Mouse (Mus musculus): ENCODE data around the gene Tiam1.

The Tiam1 gene

DNA sequence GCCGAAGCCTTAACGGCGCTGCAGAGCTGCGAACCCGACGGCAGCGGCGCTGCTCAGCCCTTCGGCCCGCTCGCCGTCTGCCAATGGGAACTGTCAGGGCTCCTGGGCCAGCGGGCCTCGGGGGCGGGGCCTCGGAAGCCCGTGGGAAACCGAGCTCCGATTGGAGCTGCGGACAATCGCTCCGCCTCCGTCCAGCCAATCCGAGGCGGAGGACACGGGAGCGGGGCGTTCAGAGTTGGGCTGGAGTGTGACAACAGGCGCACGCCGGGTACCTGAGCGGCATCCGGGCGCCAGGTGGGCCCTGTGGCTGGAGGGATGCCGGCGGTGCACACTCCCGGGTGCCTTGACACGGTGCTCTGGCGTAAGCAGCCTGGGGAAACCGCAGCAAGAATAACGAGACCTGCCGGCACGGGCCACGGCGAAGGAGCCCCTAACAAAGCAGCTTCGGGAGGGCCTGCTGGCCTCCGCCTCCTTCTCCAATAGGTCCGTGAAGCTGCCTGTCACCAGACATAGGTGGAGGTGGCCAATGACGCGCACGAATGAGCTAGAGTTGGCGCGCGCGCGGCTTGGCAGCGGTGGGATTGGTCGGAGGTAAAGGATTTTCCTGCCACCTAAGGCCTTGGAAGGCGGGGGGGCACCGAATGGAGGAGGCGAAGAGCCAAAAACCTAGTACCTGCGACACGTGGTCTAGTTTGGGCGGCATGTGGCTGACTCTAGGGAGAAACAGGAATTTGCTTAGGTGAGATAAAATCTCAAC is at the start of gene Tiam1:
Tiam1 (minus strand) TSS at position 10 of the 757 bp plus-strand sequence.
- DNase-seq, result peak; percentile 97 to 98

DNA sequence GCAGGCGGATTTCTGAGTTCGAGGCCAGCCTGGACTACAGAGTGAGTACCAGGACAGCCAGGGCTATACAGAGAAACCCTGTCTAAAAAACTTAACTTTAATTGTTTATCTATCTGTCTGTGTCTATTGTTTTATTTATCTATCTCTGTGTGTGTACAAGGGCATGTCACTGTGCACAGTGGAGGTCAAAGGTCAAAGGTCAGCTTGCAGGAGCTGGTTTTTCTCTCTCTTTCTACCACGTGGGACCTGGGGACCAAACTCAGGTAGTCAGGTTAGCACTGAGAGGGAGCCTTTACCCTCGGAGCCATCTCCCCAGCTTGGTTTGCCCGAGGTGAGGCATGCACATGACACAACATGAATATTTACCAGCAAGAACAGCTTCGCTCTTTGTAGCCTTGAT is 47.7 kb upstream of the Tiam1 start:
- no peak for DNase-seq

GRCm38 (mm10) chr16:90187453-90187852 is 43.9 kb upstream of the Tiam1 start:
- DNase-seq, result peak; percentile 56 to 67

GRCm38 (mm10) chr16:90185928-90186588 is 42.5 kb upstream of the Tiam1 start:
- DNase-seq, result peak; percentile 80 to 91

- DNase-seq, result no peak
Measured at GRCm38 (mm10) chr16:90184135-90184534, 40.6 kb upstream of the Tiam1 start.

DNA sequence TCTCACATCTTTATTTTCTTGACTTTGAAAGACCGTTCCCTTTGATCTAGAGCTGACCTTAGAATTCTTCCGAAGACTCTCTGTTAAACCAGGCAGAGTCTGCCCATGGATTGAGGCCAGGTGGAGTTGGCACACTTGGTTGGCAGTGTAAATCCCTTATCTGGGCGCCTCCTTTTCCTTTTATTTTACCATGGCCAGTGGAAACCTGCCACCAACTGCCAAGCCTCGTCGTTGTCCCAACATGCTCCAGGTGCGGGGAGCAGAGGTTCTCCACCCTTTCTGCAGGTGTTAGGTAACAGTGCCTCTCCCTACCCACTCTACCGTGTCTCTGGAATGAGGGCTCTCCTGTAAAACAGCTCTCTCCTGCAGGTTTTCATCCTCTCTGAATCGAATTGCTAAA is 38.1 kb upstream of the Tiam1 start:
- DNase-seq, result no peak

DNA sequence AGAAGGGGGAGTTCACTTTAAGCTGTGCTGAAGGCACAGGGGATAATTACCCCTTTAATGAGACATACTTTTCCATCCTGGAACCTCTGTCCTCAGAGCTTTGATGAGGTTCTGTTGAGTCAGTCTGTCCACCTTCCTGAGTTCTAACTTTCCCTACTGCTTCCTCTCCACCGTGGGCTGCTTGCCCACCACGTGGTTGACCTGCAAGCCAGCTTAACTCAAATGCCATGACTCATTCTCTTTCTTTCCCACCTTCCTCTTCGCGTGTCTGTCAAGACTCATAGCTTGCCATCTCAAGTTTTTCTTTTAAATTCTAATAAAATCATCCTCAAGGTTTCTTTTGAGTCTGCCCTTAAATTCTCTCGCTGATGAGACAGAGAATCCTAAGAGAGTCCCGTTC is 37.4 kb upstream of the Tiam1 start:
- DNase-seq, result no peak

DNA sequence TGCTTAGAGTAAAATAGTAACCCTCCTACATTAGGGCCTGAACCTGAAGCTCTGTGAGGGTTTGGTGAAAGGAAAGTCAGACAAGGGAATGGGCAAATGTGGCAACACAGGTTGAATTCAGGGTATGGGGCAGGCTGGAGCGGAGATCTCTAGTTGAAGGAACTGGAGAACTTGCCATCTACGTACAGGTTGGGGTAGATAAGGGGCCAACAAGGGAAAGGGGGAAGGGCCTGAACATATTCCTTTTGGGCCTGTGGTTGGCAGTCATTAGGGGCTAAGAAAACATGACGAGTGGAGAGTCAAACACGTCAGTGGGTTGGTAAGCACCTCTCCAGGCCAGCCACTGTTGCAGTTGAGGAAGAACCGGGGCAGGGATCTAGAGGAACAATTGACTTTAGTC is 36.3 kb upstream of the Tiam1 start:
- no peak for DNase-seq

GRCm38 (mm10) chr16:90178404-90178803 is 34.8 kb upstream of the Tiam1 start:
- DNase-seq, result no peak

GRCm38 (mm10) chr16:90177425-90177824 is 33.9 kb upstream of the Tiam1 start:
- no peak for DNase-seq

DNA sequence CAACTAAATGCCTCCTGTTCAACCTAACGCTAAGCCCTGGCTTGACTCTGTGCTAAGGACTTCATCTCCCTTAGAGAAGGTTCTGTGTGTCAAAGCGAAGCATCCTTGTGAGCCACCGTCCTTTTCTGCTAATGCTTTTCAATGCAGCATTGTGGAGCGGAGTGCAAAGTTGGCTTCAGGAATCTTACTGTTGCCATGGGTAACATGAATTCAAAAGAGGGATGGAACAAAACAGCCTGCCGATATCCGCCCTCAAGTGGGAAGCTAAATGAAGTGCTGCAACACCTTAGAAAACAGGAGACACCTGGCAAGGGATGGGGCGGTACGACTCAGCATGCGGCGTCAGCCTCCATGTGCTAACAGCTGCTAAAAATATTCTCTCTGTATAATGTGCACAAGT is 32.9 kb upstream of the Tiam1 start:
- DNase-seq, result no peak

DNA sequence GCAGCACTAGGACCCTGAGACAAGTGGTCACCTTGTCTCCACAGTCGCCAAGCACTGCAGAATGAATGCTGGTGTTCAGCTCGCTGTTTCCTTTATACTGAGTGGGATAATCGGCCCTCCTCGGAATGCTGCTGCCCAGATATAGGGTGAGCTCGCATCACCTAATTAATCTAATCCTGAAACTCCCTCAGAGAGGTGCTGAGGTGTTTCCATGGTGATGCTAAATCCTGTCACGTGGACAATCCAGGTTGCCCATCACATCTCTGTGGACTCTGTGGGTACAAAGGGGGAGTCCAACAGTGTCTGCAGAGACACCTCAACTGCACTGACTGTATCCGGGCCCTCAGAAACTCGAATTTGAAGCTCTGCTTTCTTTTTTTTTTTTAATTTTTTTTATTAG is 27.8 kb upstream of the Tiam1 start:
- DNase-seq, result no peak

DNA sequence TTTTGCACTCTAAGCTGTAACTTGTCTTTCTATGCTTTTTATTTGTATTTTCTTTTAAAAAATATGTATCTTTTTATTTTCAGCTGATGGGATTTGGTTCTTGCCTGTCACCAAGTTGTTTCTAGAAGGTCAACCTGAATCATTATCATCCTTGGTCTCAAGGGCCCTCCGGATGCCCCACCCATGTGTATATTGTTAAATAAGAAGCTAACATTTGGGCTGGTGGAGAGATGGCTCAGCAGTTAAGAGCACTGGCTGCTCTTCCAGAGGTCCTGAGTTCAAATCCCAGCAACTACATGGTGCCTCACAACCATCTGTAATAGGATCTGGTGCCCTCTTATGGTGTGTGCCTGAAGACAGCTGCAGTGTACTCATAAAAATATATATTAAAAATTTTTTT is 27.1 kb upstream of the Tiam1 start:
- DNase-seq, result no peak

- DNase-seq, result no peak
Measured at GRCm38 (mm10) chr16:90169863-90170630, 26.5 kb upstream of the Tiam1 start.

- DNase-seq, result peak; percentile 67 to 90
Measured at GRCm38 (mm10) chr16:90167646-90168045, 24.1 kb upstream of the Tiam1 start.

DNA sequence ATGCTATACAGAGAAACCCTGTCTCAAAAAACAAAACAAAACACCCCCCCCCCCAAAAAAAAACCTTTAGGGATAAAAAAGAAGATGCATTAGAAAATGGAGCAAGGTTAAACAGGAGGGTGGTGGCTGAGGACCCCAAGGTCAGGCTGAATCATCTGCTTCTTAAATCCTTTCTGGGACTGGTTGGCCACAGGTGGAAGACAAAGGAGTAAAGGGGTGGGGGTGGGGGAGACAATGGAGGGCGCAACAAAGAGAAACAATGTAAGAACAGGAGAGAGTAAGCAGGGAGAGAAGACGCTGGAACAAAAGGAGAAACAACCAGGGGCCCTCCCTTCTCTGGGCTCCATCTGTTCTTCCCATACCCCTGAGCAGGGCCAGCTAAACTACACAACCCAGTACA is 21.9 kb upstream of the Tiam1 start:
- no peak for DNase-seq

GRCm38 (mm10) chr16:90164942-90165341 is 21.4 kb upstream of the Tiam1 start:
- DNase-seq, result no peak

- DNase-seq, result no peak
Measured at GRCm38 (mm10) chr16:90155080-90155479, 11.5 kb upstream of the Tiam1 start.

DNA sequence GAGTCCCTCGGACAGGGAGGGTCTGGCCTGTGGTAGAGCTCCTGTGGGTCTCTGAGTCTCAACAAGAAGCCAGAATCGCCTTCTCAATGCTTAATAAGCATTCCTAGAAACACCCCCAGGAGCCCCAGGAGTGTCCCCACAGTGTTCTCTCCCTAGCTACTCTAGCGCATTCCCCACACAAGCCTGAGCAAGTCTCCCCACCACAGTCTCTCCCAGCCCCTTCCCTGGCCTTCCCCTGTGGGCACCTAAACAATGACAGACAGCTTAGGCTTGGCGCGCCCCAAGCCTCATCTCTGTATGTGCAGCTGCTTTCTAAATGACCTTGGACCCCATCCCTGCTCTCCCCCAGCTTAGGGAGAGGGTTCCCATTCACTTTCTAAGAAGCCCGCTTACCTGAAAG is 7.3 kb upstream of the Tiam1 start:
- DNase-seq, result no peak

GRCm38 (mm10) chr16:90150126-90150525 is 6.6 kb upstream of the Tiam1 start:
- no peak for DNase-seq

DNA sequence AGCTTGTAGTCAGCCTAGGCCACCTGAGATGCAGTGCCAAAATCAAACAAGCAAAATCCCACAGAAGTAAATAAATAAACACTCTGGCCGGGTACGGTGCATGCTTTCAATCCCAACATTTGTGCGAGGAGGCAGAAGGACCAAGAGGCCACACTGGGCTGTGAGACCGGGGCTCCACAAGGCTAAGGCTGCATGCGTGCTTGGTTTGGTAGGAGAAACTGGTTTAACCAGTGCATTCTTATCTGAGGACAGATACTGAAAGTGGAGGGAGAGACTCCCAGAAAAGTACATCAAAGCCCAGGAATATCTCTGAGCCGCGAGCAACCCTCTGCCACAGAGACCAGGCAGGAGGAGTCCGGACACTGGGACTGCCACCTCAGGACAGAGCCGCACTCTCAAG is 5.8 kb upstream of the Tiam1 start:
- no peak for DNase-seq

- no peak for DNase-seq
Measured at GRCm38 (mm10) chr16:90145244-90145643, 1.7 kb upstream of the Tiam1 start.

- no peak for DNase-seq
Measured at GRCm38 (mm10) chr16:90144541-90144940, 972 bp upstream of the Tiam1 start.

- DNase-seq, result no peak
Measured at GRCm38 (mm10) chr16:90143416-90143759, 181 bp downstream of the Tiam1 start.
